Mouse (Mus musculus) lung, adult 10 weeks (tissue): ENCODE data around the gene Mcl1. TPM values are rescaled to one million over a fixed set of nuclear protein-coding genes. Genes with fewer than 3 reads are reported as not detected.

Experiments used
- polyA plus RNA-seq: library from polyadenylated mRNA; stranded (reverse); fragments of 350-450 nt; fragmentation: Illumina TruSeq; extraction: RNeasy Lipid Tissue Mini Kit (QIAGEN cat#74804); gene quantifications from one replicate; pipeline ENCODE4 v1.2.3, GENCODE M21; 2014; ENCODE audit warnings: low read depth, low replicate concordance; ENCODE audit not compliant: insufficient read depth

The Mcl1 gene
- 167 TPM for polyA plus RNA-seq

GRCm38 (mm10) chr3:95658236-95658867, at the start of gene Mcl1:
Gene Mcl1 (plus strand): TSS chr3:95658788.

GRCm38 (mm10) chr3:95624628-95625503, 33.7 kb upstream of the Mcl1 start, which contains the start of gene Ensa:
Gene Ensa (plus strand): TSS chr3:95624993.

GRCm38 (mm10) chr3:95687524-95688421, 29.2 kb downstream of the Mcl1 start, which contains the start of gene Adamtsl4:
Gene Adamtsl4 (minus strand): TSS chr3:95687917.

Other genes starting within 250 kb of the Mcl1 start
- gene Arnt, start 224.4 kb upstream of the Mcl1 start, polyA plus RNA-seq = 15.8 TPM
- gene Ctsk, start 159.5 kb upstream of the Mcl1 start, polyA plus RNA-seq = 22.5 TPM
- gene Ctss, start 132.0 kb upstream of the Mcl1 start, polyA plus RNA-seq = 277 TPM
- gene Hormad1, start 99.1 kb upstream of the Mcl1 start, polyA plus RNA-seq = not detected
- 17.7 TPM for gene Golph3l, start 69.9 kb upstream of the Mcl1 start, polyA plus RNA-seq
- gene Ensa, start 33.8 kb upstream of the Mcl1 start, polyA plus RNA-seq = 61.9 TPM
- gene Adamtsl4, start 29.1 kb downstream of the Mcl1 start, polyA plus RNA-seq = 23.2 TPM
- 101 TPM for gene Ecm1, start 80.8 kb downstream of the Mcl1 start, polyA plus RNA-seq
- 17.0 TPM for gene Tars2, start 101.4 kb downstream of the Mcl1 start, polyA plus RNA-seq
- gene Rprd2, start 160.1 kb downstream of the Mcl1 start, polyA plus RNA-seq = 5.7 TPM
- 21.4 TPM for gene Prpf3, start 197.1 kb downstream of the Mcl1 start, polyA plus RNA-seq
- 239 TPM for gene Mrps21, start 212.7 kb downstream of the Mcl1 start, polyA plus RNA-seq
- gene Ciart, start 223.5 kb downstream of the Mcl1 start, polyA plus RNA-seq = 5.9 TPM
- 313 TPM for gene BC028528, start 233.2 kb downstream of the Mcl1 start, polyA plus RNA-seq
- gene Aph1a, start 235.2 kb downstream of the Mcl1 start, polyA plus RNA-seq = 86.4 TPM
- gene Car14, start 245.9 kb downstream of the Mcl1 start, polyA plus RNA-seq = 16.3 TPM